Mouse (Mus musculus): ENCODE results near the gene Upk1a. TPM values are rescaled to one million over a fixed set of nuclear protein-coding genes. Genes with fewer than 3 reads are reported as not detected.

The Upk1a gene
- not detected for total RNA-seq (2021)
- long read RNA-seq, experiment 1: 0 reads
- long read RNA-seq, experiment 2: 0 reads

GRCm38 (mm10) chr7:30612654-30613402 is at the start of gene Upk1a:
TSS of gene Upk1a (minus strand) at chr7:30612847.
- DNase-seq (ENCODE audit: low spot score): no peak

- DNase-seq (ENCODE audit: low spot score): peak; percentile 99
These were observed 37.2 kb upstream of the Upk1a start, which contains the start of gene Rbm42 for GRCm38 (mm10) chr7:30649591-30650540. TSS of gene Rbm42 (minus strand) at chr7:30650317.

GRCm38 (mm10) chr7:30639083-30639482 is 26.4 kb upstream of the Upk1a start:
- DNase-seq (ENCODE audit: low spot score): no peak

- DNase-seq (ENCODE audit: low spot score): no peak
These were observed 23.7 kb upstream of the Upk1a start for GRCm38 (mm10) chr7:30636395-30636794.

DNA sequence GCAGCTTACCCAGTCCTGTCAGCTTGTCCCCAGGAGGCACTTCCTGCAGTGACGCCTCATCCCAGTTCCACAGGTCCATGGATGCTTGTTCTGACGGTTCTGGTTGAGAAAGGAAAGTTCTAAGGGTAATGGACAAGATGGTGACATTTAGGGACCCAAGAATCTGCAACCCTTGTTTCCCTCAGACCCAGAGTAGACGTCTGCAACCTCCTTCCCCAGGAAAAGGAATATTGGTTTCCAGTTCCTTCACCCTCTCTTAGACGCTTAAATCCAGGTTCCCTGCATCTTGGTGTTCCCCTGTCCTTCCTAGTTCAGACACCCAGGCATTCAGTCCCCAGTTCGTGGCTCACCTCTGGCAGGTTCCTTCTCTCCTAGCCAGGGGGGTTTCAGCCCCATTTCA is 23.1 kb upstream of the Upk1a start, which contains the start of gene Etv2:
Gene Etv2 (minus strand): TSS at position 101 of the 400 bp plus-strand sequence.
- DNase-seq (ENCODE audit: low spot score): no peak

DNA sequence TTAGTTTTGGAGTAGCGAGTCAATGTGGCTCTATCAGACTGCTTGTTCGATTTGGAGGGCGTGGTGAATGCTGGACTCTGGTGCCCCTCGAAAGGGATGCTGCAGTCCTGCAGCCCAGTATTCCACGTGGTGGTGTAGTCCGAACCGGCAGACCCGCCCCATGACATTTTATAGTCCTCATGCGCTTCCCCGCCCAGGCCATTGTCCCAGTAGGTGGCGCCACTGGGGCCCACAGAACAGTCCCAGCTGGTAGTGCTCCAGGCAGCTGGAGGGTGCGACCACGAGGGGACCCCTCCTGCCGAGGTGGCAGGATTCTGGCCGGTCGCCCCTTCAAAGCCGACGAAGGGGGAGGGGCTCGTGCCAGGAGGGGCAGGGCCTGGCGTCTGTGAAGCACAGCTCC is 22.0 kb upstream of the Upk1a start:
- DNase-seq (ENCODE audit: low spot score): no peak

DNA sequence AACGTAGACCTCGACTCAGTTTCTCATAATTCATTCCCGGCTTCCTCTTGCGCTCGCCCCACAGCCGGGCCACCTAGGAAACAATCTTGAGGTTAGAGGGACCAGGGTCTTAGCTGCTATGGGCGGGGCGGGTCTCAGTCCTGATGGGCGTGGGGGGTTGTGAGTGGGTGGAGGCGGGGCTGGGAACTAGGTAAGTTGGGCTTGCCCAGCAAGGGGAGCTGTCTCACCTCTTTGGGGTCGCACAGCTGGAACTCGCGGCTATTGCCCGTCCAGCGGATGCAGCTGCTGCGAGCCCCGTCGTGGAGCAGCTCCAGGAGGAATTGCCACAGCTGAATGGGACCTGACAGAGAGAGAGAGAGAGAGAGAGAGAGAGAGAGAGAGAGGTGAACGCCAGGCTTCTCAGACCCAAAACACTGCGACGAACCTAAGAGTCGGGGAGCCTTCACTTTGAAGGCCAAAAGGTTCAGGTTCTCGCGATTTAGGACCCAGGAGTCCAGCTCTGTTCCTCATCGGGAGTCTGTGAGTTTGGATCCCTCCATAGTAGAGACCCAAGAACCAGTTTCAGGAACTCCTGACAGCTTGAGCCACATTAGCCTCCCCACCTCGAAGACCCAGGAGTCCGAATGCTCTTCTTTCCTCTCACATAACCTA is 21.2 kb upstream of the Upk1a start:
- DNase-seq (ENCODE audit: low spot score): no peak

DNA sequence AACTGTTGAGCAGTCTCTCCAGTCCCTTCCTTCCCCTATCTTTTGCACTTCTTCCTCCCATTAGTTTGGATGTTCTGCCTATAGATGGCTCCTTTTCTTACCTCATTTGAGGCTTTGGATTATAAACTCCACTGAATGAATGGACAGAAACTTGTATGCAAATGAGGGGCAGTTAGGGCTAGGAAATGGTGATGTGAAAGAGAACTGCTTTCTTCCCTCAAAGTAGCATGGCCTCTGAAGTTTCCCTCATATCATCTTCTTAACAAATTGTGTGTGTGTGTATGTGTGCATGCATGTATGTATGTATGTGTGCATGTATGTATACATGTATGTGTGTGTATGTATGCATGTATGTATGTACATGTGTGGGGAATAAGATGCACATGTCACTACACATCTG is 16.4 kb upstream of the Upk1a start:
- no peak for DNase-seq (ENCODE audit: low spot score)

GRCm38 (mm10) chr7:30626647-30627046 is 14.0 kb upstream of the Upk1a start:
- DNase-seq (ENCODE audit: low spot score): no peak

GRCm38 (mm10) chr7:30625530-30626384 is 13.1 kb upstream of the Upk1a start, which contains the start of gene Cox6b1:
TSS of gene Cox6b1 (minus strand) at chr7:30626151.
- DNase-seq (ENCODE audit: low spot score): peak; percentile 88

DNA sequence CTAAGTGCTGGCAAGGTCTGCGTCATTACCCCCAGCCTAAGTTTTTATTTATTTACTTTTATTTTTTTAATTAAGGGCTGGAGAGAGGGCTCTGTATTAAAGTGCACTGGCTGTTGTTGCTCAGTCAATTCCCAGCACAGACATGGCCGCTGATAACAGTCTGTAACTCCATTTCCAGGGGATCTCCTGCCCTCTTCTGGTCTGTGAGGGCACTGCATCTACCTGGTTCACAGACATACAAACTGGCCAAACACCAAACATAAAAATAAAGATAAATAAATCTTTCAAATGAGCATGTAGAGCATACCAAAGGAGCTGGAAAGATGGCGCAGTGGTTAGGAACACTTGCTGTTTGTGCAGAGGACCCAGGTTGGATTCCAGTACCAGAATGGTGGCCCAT is 6.6 kb upstream of the Upk1a start:
- no peak for DNase-seq (ENCODE audit: low spot score)

- no peak for DNase-seq (ENCODE audit: low spot score)
These were observed 6.0 kb upstream of the Upk1a start for GRCm38 (mm10) chr7:30618658-30619057.

GRCm38 (mm10) chr7:30615049-30615760 is 2.6 kb upstream of the Upk1a start:
- no peak for DNase-seq (ENCODE audit: low spot score)

DNA sequence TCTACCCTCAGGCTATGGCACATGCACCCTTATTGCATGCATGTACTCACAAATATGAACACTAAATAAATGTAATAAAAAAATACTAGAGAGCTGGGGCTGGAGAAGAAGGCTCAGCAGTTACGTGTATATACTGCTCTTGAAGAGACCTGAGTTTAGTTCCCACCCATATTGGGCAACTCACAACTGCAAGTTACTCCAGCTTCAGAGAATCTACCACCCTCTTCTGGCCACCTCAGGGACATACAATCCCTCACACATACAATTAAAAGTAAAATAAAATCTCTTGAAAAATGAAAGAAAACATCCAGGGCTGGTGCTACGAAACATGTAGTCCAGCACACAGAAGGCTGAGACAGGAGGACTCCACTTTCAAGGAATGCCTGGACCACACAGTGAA is 1.8 kb upstream of the Upk1a start:
- DNase-seq (ENCODE audit: low spot score): no peak

GRCm38 (mm10) chr7:30613529-30614112 is 974 bp upstream of the Upk1a start:
- DNase-seq (ENCODE audit: low spot score): peak; percentile 58

DNA sequence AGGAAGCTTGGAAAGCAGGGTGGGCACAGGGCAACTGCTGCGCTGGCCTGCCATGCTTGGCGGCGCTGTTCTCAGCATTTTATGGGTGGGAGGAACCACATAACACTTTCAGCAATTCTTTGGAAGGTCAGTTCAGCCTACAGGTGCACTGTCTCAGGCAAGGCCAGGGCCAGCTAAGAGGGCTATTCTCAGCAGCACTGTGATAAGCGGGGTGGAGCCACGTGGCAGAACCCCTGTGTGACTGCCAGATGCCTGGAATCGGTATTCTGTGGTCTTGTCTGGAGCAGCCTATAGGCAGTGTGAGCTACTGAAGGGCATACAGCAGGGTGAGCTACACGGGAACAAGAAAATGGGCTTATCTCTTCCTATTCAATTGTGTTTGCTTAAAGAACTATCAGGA is 2.6 kb downstream of the Upk1a start:
- DNase-seq (ENCODE audit: low spot score): no peak

- DNase-seq (ENCODE audit: low spot score): no peak
These were observed 4.2 kb downstream of the Upk1a start for GRCm38 (mm10) chr7:30608476-30608875.

DNA sequence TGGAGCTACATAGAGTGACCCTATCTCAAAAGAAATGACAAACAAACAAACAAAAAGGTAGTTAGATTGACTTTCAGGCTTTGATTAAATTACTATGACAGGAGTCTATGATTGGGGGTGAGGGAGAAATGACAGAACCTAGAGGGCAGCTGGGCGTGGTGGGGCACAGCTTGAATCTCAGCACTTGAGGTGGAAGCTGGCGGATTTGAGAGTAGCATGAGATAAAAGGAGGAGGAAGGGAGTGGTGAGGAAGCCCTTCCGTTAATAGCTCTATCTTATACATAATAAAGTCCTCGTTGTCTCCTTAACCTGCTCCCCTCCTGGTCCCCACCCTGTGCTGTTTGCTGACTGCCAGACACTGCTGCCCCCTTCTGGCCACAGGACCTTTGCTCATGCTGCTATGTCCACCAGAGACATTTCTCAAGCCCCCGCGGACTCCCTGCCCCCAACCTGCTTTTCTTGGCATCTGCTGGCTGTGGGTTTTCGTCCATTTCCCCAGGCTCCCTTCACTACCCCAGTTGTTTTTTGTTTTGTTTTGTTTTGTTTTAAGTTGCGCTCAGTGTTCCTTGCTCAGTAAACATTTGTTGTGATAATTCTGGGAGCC is 4.8 kb downstream of the Upk1a start:
- no peak for DNase-seq (ENCODE audit: low spot score)

- DNase-seq (ENCODE audit: low spot score): no peak
These were observed 7.7 kb downstream of the Upk1a start for GRCm38 (mm10) chr7:30604944-30605343.
